Mouse (Mus musculus) limb, embryonic 11.5 days (tissue): Measurements from ENCODE around the gene Pld2. TPM values are rescaled to one million over a fixed set of nuclear protein-coding genes. Genes with fewer than 3 reads are reported as not detected.
"Not testable (repeated sequence)": the region's sequence is repeated elsewhere in the genome, so short reads cannot be mapped to it uniquely, and the experiment has no call there.

Experiments used
- ATAC-seq: fragments of 200-750 bp; cut with Nextera tagmentation; 2 replicates; pipeline ENCODE4 v1.8.0; 2017; ENCODE audit warnings: low read depth; ENCODE audit not compliant: insufficient number of reproducible peaks, low FRiP score, low TSS enrichment
- DNase-seq: peaks from one replicate; pipeline ENCODE4 v3.0.0-alpha.2; 2015; ENCODE audit warnings: low spot score
- H3K27ac ChIP-seq: fragments of 300-500 bp; sonication (generic); replicated peaks from 2 replicates; pipeline ENCODE4 v1.5.1; 2014; ENCODE audit warnings: low read depth, mild to moderate bottlenecking, low read length
- H3K27me3 ChIP-seq: fragments of 300-500 bp; sonication (generic); 2 replicates; pipeline ENCODE4 v1.6.1; 2014; ENCODE audit warnings: mild to moderate bottlenecking, low read length, mixed read lengths; ENCODE audit not compliant: control insufficient read depth, insufficient read depth
- H3K36me3 ChIP-seq: fragments of 300-500 bp; sonication (generic); 2 replicates; pipeline ENCODE4 v1.6.1; 2014; ENCODE audit warnings: mild to moderate bottlenecking, low read length, moderate library complexity, mixed read lengths; ENCODE audit not compliant: control insufficient read depth, insufficient read depth
- H3K4me1 ChIP-seq: fragments of 300-500 bp; sonication (generic); 2 replicates; pipeline ENCODE4 v1.6.1; 2014; ENCODE audit warnings: low read length, mixed read lengths; ENCODE audit not compliant: control insufficient read depth, insufficient read depth
- H3K4me2 ChIP-seq: fragments of 300-500 bp; sonication (generic); 2 replicates; pipeline ENCODE4 v1.6.1; 2014; ENCODE audit warnings: low read depth, mild to moderate bottlenecking, moderate library complexity; ENCODE audit not compliant: severe bottlenecking
- H3K4me3 ChIP-seq: fragments of 300-500 bp; sonication (generic); 2 replicates; pipeline ENCODE4 v1.5.1; 2014; ENCODE audit warnings: low read depth, low read length
- H3K9ac ChIP-seq: fragments of 300-500 bp; sonication (generic); 2 replicates; pipeline ENCODE4 v1.6.1; 2014; ENCODE audit warnings: mild to moderate bottlenecking, low read length
- H3K9me3 ChIP-seq: fragments of 300-500 bp; sonication (generic); 2 replicates; pipeline ENCODE4 v1.6.1; 2016; ENCODE audit warnings: low read length; ENCODE audit not compliant: control insufficient read depth
- WGBS: fragments of 180-500 bp; shearing (Covaris S2); extraction: QIAGEN DNeasy Blood & Tissue Kit; methylation state at CpG from one replicate; pipeline ENCODE4 v1.1.7; 2014; 5-methylcytosine and 5-hydroxymethylcytosine counted together
- polyA plus RNA-seq: library from polyadenylated mRNA; unstranded; fragments of >200 nt; fragmentation: Nextera tagmentation; extraction: Ambion mirVana; gene quantifications from 2 replicates; pipeline ENCODE4 v1.2.1, GENCODE M21; 2014

Gene Pld2
- polyA plus RNA-seq, 1 experiment from 2014 or later: 3.9 TPM

DNA sequence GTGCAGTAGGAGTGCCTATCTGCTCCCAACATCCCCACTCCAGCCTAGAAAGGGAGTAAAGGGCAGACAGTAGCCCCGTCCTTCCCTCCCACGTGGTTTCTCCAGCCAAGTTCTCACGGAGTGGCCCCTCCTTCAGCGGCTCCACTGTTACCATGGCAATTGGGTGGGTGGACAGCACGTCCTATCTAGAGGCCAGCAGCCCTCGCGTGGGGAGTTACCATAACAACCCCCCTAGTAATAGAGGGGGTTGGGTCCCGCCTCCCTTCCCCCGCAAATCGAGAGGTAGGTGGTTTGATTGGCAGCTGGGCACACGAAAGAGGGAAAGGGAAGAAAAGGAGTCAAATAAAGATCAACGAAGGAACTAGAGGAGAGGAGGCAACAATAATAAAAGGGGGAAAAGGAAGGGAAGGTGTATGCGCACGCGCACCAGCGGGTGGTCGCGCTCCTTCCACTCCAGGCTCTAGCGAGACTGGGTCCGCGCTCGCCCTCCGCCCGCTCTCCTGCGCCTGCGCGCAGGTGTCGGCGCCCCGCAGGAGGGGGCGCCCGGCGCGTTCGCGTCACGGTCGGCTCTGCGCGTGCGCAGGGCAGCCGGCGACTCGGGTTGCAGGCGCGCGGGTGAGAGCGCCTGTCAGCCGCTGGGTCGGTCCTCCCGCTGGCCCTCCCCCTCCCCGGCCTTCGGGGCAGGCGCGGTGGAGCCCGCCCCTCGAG is 22.6 kb downstream of the Pld2 start, which contains the start of gene Mink1:
Mink1 (plus strand) TSS at position 595 of the 708 bp plus-strand sequence.
- under 1% methylated on average over 42 of the region's 57 CpGs for WGBS

DNA sequence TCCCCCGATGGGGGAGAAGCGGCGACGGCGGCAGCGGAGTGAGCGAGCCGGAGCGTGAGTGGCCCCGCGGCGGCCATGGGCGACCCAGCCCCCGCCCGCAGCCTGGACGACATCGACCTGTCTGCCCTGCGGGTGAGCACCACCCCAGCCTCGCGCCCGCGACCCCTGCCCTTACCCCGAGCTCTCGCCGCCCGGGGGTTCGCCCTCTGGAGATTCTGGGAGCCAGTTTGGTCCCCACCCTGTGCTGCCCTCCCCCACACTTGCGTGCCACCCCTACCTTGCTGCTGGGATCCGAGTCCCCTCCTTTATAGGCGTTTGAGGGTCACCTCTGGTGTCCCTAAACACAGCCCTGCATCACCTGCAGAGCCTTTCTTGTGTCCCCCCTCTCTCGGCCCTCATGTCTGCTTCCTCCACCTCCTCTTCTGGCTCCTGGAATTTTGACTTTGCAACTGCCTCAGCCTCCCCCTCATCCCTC is 23.2 kb downstream of the Pld2 start:
- H3K9ac ChIP-seq: peak overlapping the region; percentile 85
- no peaks in the 10 kb centered on the region for H3K9me3 ChIP-seq
- H3K4me2 ChIP-seq: peak overlapping the region; percentile 87
- peaks cover 30% of the 10 kb centered on the region for H3K4me1 ChIP-seq
- peak overlapping the region; percentile 93 for H3K4me3 ChIP-seq
- ATAC-seq: peak; percentile 49
- WGBS: 0% methylated on average over 27 of the region's 31 CpGs
- no peak for DNase-seq
- no peaks in the 10 kb centered on the region for H3K27me3 ChIP-seq
- H3K27ac ChIP-seq: peak overlapping the region; percentile 89
- peaks cover 1% of the 10 kb centered on the region; the same call in 1 of the 2 replicates for H3K36me3 ChIP-seq

More for the DNA sequence above, 22.6 kb downstream of the Pld2 start, which contains the start of gene Mink1:
- H3K9ac ChIP-seq: peak within 1 kb of the TSS; percentile 85
- peak within 1 kb of the TSS; percentile 87 for H3K4me2 ChIP-seq
- no peaks in the 10 kb centered on the region for H3K27me3 ChIP-seq
- DNase-seq (peak; percentile 92), ATAC-seq (peak; percentile 90)
- peak within 1 kb of the TSS; percentile 93 for H3K4me3 ChIP-seq
- H3K9me3 ChIP-seq: no peaks in the 10 kb centered on the region
- H3K27ac ChIP-seq: peak within 1 kb of the TSS; percentile 89
- peaks cover 30% of the 10 kb centered on the region for H3K4me1 ChIP-seq
- no peaks in the 10 kb centered on the region for H3K36me3 ChIP-seq

DNA sequence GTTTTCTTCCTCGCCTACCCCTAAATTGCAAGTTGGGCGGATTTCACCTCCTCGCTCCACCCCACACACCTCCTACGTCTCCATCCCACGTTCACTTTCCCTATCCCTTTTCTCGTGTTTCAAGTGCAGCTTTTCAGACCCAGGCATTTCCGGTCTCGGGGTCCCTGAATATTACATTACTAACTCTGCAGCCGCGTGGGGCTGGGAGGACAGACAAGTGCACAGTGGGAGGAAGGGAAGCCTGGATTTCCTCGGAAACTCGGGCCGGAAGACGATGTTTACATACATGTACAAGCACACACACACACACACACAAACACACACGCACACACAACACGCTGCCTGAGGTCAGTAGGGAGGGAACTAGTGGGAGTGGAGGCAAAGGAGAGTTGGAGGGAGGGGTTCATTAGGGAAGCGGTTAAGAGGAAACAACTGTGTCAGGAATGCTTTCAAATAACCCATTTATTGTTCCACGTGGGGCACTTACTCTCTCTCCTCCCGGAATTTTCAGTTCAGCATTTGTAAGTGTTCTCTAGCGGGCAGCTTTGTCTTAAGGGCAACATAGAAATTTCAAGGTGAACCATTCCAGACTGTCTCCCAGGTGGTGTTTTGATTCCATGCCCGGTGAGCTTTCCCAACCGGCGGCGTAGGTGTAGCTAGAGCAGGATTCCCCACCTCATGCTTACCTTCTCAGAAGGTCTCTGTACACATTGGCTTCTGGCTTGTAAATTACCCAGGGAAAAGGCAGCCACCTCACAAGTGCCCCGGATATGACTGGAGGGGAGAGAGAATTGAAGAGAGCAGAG is 23.8 kb downstream of the Pld2 start:
- Histone ChIP-seq H3K4me3 (peak overlapping the region; percentile 93), H3K4me1 (peaks cover 30% of the 10 kb centered on the region), H3K27me3 (no peaks in the 10 kb centered on the region), H3K4me2 (peak overlapping the region; percentile 87), H3K9ac (peak overlapping the region; percentile 85), H3K36me3 (peaks cover 2% of the 10 kb centered on the region; the same call in 1 of the 2 replicates), H3K27ac (peak overlapping the region; percentile 89), H3K9me3 (no peaks in the 10 kb centered on the region)
- under 1% methylated on average over 25 of the region's 25 CpGs for WGBS
- DNase-seq (peak; percentile 69), ATAC-seq (no peak)

DNA sequence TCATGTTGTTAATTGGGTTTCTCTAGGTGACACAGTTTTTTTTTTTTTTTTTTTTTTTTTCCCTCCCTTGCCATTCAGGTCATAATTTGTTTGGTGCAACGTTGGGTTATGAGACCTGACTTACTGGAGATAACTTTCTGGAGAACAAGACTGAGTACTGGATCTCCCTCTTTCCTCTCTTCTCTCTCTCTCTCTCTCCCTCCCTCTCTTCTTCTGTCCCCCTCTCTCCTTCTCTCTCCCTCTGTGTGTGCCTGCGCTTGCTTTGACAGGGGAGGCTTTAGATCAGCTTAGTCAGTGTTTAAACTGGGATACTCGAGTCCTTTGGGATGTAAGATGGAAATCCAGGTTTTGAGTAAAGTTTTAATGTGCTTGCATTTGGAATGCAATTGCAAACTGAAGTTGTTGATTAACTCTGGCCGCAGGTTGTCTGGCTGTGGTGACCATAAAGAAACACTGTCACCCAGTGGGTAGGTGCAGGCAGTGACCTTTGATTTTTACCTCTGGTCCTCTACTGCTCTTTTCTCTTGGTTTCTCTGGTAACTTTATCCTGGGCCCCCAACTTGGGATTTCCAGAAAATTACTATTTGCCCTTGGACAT is 24.5 kb downstream of the Pld2 start:
- 36% methylated on average over 4 of the region's 4 CpGs for WGBS
- no peaks in the 10 kb centered on the region for H3K27me3 ChIP-seq
- DNase-seq (no peak), ATAC-seq (no peak)
- no peaks in the 10 kb centered on the region for H3K9me3 ChIP-seq
- no peak overlapping the region for H3K27ac ChIP-seq
- H3K36me3 ChIP-seq: peaks cover 2% of the 10 kb centered on the region; the same call in 1 of the 2 replicates
- peaks cover 30% of the 10 kb centered on the region for H3K4me1 ChIP-seq
- H3K4me2 ChIP-seq: peak overlapping the region; percentile 87
- peak overlapping the region; percentile 93 for H3K4me3 ChIP-seq
- H3K9ac ChIP-seq: peak overlapping the region; percentile 45

DNA sequence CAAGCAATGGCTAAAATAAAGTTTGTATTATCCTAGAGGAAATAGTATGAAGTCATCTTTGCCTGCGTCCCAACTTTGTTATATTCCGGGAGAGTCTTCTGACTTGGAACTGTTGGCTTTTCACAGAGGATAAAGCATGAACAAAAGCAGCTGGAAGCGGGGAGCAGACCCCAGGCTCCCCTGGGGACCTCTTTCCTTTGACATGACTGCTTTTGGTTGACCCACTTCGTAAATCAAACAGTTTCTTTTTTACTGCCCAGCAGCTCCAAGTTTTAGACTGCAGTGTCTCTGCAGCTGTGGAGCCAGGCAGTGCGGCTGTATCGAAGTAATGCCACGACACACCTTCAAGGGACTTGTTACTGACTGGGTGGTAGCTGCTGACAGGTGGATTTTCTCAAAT is 26.7 kb downstream of the Pld2 start:
- Histone ChIP-seq H3K4me1 (peaks cover 30% of the 10 kb centered on the region), H3K4me3 (no peak overlapping the region), H3K4me2 (0 out of 2 replicates have a peak overlapping the region, but pooled peaks have one; percentile 10), H3K36me3 (peaks cover 2% of the 10 kb centered on the region; the same call in 1 of the 2 replicates), H3K9me3 (no peaks in the 10 kb centered on the region), H3K9ac (peak overlapping the region; percentile 12; the same call in 1 of the 2 replicates), H3K27ac (no peak overlapping the region), H3K27me3 (no peaks in the 10 kb centered on the region)
- DNase-seq (no peak), ATAC-seq (no peak)
- WGBS: 57% methylated on average over 7 of the region's 7 CpGs

DNA sequence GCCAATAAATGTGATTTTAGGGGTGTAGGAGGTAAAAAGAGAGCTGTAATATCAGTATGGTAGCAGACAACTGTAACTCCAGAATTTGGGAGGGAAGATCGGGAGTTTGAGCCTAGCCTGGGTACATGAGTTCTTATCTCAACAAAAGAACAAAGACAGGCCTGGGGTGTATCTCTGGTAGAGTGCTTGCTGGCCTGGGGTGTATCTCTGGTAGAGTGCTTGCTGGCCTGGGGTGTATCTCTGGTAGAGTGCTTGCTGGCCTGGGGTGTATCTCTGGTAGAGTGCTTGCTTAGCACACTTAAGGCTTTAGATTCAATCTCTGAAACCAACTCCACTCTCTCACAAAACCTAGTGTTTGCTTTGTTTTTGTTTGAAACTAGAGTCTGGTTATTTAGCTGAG is 30.8 kb downstream of the Pld2 start:
- not testable (repeated sequence) for H3K36me3 ChIP-seq, H3K27me3 ChIP-seq, H3K4me2 ChIP-seq, H3K27ac ChIP-seq, H3K9me3 ChIP-seq, DNase-seq, H3K4me3 ChIP-seq, H3K9ac ChIP-seq, ATAC-seq
- peaks cover 14% of the 10 kb centered on the region; the same call in 1 of the 2 replicates for H3K4me1 ChIP-seq
- WGBS: 97% methylated on average over 1 of the region's 1 CpGs

DNA sequence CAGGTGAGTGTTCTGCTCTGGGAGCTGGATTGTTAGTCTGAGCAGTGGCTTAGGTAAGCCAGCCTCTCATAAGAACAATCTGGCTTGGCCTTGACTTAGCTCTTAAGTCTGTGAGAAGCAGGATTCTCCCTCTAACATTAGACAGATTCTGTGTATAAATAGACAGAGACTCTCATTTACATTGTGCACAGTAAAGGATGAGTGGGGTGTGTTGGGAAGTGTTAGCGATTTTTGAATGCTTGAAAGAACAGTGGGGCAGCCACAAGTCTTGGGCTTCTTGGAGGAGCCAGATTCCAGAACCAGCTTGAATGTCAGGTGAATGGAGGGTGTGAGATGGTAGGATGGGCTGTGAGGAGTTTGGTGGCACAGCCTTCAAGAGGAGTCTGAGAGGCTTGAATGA is 31.8 kb downstream of the Pld2 start:
- no peak overlapping the region for H3K4me2 ChIP-seq
- H3K9ac ChIP-seq: no peak overlapping the region
- H3K36me3 ChIP-seq: peaks cover 2% of the 10 kb centered on the region; the same call in 1 of the 2 replicates
- peaks cover 5% of the 10 kb centered on the region; the same call in 1 of the 2 replicates for H3K4me1 ChIP-seq
- no peak for ATAC-seq
- H3K27ac ChIP-seq: no peak overlapping the region
- no peak overlapping the region for H3K4me3 ChIP-seq
- no peaks in the 10 kb centered on the region for H3K9me3 ChIP-seq
- DNase-seq: no peak
- no peaks in the 10 kb centered on the region for H3K27me3 ChIP-seq
- WGBS: 87% methylated on average over 1 of the region's 1 CpGs
